Mouse (Mus musculus) central nervous system, embryonic 14 days (tissue): Measurements from ENCODE around the gene Sdk2. TPM values are rescaled to one million over a fixed set of nuclear protein-coding genes. Genes with fewer than 3 reads are reported as not detected.

Experiments used
- polyA plus RNA-seq: library from polyadenylated mRNA; depleted of rRNA; stranded (reverse); fragments of >200 nt; gene quantifications from 2 replicates; pipeline ENCODE4 v1.2.3, GENCODE M21; 2012; rRNA removed

The Sdk2 gene
- 3.5 and 6.2 TPM in 2 replicates for polyA plus RNA-seq

DNA sequence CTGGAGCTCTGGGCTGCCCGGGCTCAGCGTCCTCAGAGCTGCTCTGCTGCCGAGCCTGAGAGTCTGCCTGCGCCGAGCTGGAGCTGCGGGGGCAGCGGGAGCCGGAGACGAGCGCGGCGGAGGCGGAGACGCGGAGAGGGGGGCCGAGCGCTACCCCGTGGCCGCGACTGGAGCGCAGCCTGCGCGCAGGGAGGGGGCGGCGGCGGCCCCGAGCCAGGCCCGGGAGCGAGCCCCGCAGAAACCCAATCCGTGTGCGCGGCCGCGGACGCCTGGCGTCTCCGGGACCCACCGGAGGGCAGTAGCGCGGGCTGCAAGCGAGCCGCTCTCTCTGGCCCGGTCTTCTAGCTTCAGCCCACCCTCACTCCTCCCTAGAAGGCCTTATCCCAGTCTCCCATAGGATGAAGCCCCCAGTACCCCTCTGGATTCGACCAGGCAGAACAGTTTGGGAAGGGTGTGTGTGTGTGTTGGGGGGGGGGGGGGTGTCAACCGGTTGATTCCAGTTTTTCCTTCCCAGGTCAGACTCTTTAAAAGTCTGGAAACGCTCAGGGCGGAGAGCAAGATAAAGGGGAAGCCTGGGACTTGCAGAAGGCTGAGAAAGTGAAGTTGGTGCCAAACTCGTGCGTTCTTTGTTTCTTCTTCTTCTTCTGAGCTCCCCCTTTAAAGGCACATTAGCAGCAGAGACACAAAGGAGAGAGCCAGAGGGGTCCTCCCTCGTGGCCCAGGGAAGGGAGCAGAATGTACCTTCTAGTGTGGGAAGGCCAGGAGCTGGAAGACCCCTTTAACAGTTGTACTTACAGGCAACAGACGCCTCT is at the start of gene Sdk2:
TSS of gene Sdk2 (minus strand) at position 96 of the 812 bp plus-strand sequence.

DNA sequence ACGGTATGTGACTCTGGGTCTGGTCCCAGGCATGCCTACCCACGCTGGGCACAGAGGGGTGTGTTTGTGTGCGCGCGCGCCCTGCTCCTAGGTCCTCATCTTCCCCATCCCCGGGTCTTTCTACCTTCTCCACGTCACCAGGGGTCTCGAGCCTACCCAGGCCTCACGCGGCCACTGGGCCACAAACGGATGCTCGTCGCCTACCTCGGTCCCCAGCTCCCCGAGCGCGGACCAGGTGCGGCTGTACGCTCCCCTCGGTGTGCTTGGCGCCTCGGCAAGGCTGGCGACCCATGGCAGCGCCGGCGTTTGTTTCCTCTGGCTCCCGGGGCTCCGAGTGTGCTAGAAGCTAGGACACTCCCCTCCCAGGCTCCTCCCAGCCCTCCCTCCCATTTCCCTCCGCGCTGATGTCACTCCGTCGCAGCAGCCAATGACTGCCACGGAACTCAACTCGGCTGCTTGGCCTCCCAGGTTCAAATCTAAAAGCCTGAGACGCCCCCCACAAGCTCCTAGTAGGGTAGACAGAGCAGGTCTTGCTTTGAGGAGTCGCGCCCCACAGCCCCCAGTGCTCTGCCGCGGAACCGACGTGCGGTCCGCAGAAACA is 315.3 kb downstream of the Sdk2 start, which contains the start of gene Cdc42ep4:
TSS of gene Cdc42ep4 (minus strand) at position 398 of the 601 bp plus-strand sequence.

